Mouse (Mus musculus) midbrain, embryonic 14.5 days (tissue): ENCODE measurements around the gene Gjb4. TPM values are rescaled to one million over a fixed set of nuclear protein-coding genes. Genes with fewer than 3 reads are reported as not detected.

ENCODE experiments used
- ATAC-seq: fragments of 200-750 bp; cut with Nextera tagmentation; 2 replicates; pipeline ENCODE4 v1.8.0; 2017; ENCODE audit warnings: moderate number of reproducible peaks, moderate library complexity; ENCODE audit not compliant: low FRiP score, low TSS enrichment
- DNase-seq: peaks from one replicate; pipeline ENCODE4 v3.0.0-alpha.2; 2015
- H3K27ac ChIP-seq: fragments of 300-500 bp; sonication (generic); replicated peaks from 2 replicates; pipeline ENCODE4 v1.5.1; 2014; ENCODE audit warnings: mild to moderate bottlenecking, low read depth, low read length, moderate library complexity
- H3K27me3 ChIP-seq: fragments of 300-500 bp; sonication (generic); 2 replicates; pipeline ENCODE4 v1.6.1; 2014; ENCODE audit warnings: low read length, control low read depth, mixed read lengths; ENCODE audit not compliant: control insufficient read depth, insufficient read depth
- H3K36me3 ChIP-seq: fragments of 300-500 bp; sonication (generic); 2 replicates; pipeline ENCODE4 v1.6.1; 2014; ENCODE audit warnings: low read length, control low read depth; ENCODE audit not compliant: control insufficient read depth, insufficient read depth
- H3K4me1 ChIP-seq: fragments of 300-500 bp; sonication (generic); 2 replicates; pipeline ENCODE4 v1.6.1; 2014; ENCODE audit warnings: mild to moderate bottlenecking, antibody characterized with exemption, low read length, control low read depth; ENCODE audit not compliant: control insufficient read depth, insufficient read depth
- H3K4me2 ChIP-seq: fragments of 300-500 bp; sonication (generic); 2 replicates; pipeline ENCODE4 v1.6.1; 2014; ENCODE audit warnings: mild to moderate bottlenecking, low read length, moderate library complexity
- H3K4me3 ChIP-seq: fragments of 300-500 bp; sonication (generic); replicated peaks from 2 replicates; pipeline ENCODE4 v1.5.1; 2014; ENCODE audit warnings: low read depth, low read length
- H3K9ac ChIP-seq: fragments of 300-500 bp; sonication (generic); replicated peaks from 2 replicates; pipeline ENCODE4 v1.6.1; 2014; ENCODE audit warnings: mild to moderate bottlenecking, low read length, moderate library complexity
- H3K9me3 ChIP-seq: fragments of 300-500 bp; sonication (generic); 2 replicates; pipeline ENCODE4 v1.6.1; 2016; ENCODE audit warnings: low read length, control low read depth, mixed read lengths; ENCODE audit not compliant: control insufficient read depth
- WGBS: fragments of 180-500 bp; shearing (Covaris S2); extraction: QIAGEN DNeasy Blood & Tissue Kit; methylation state at CpG from one replicate; pipeline ENCODE4 v1.1.7; 2014; 5-methylcytosine and 5-hydroxymethylcytosine counted together
- polyA plus RNA-seq: library from polyadenylated mRNA; unstranded; fragments of >200 nt; fragmentation: Nextera tagmentation; extraction: Ambion mirVana; gene quantifications from 2 replicates; pipeline ENCODE4 v1.2.1, GENCODE M21; 2014

Gjb4 gene
- polyA plus RNA-seq, 1 experiment from 2014 or later: not detected

- Histone ChIP-seq H3K36me3 (no peaks in the 10 kb centered on the region), H3K4me3 (no peak overlapping the region), H3K9me3 (no peaks in the 10 kb centered on the region), H3K27me3 (peaks cover 6% of the 10 kb centered on the region), H3K9ac (no peak overlapping the region), H3K4me1 (peaks cover 5% of the 10 kb centered on the region; the same call in 1 of the 2 replicates), H3K4me2 (no peak overlapping the region), H3K27ac (no peak overlapping the region)
- WGBS: 89% methylated on average over 5 of the region's 5 CpGs
- no peak for DNase-seq
- no peak for ATAC-seq
Observed at GRCm38 (mm10) chr4:127325276-127325675, 28.6 kb downstream of the Gjb4 start.

- Histone ChIP-seq H3K4me2 (no peak overlapping the region), H3K4me3 (no peak overlapping the region), H3K9me3 (no peaks in the 10 kb centered on the region), H3K36me3 (no peaks in the 10 kb centered on the region), H3K27ac (no peak overlapping the region), H3K4me1 (no peaks in the 10 kb centered on the region), H3K9ac (no peak overlapping the region), H3K27me3 (peaks cover 1% of the 10 kb centered on the region; the same call in 1 of the 2 replicates)
- DNase-seq (peak; percentile 94), ATAC-seq (no peak; the same call in 1 of the 2 replicates)
- WGBS: 5% methylated on average over 6 of the region's 6 CpGs
Observed at GRCm38 (mm10) chr4:127324759-127325158, 29.1 kb downstream of the Gjb4 start.

- no peak overlapping the region for H3K9ac ChIP-seq
- H3K9me3 ChIP-seq: no peaks in the 10 kb centered on the region
- ATAC-seq: no peak
Observed at GRCm38 (mm10) chr4:127324296-127324695, 29.6 kb downstream of the Gjb4 start.

GRCm38 (mm10) chr4:127323651-127324050, 30.2 kb downstream of the Gjb4 start:
- no peaks in the 10 kb centered on the region for H3K4me1 ChIP-seq
- ATAC-seq (no peak), DNase-seq (no peak)
- H3K27me3 ChIP-seq: no peaks in the 10 kb centered on the region
- no peak overlapping the region for H3K9ac ChIP-seq
- no peak overlapping the region for H3K27ac ChIP-seq
- no peaks in the 10 kb centered on the region for H3K9me3 ChIP-seq
- H3K36me3 ChIP-seq: no peaks in the 10 kb centered on the region
- H3K4me3 ChIP-seq: no peak overlapping the region
- no peak overlapping the region for H3K4me2 ChIP-seq
- WGBS: 94% methylated on average over 3 of the region's 3 CpGs

More at GRCm38 (mm10) chr4:127324296-127324695, 29.6 kb downstream of the Gjb4 start:
- WGBS: 81% methylated on average over 10 of the region's 10 CpGs
- DNase-seq: no peak
- Histone ChIP-seq H3K4me3 (no peak overlapping the region), H3K36me3 (no peaks in the 10 kb centered on the region), H3K27me3 (no peaks in the 10 kb centered on the region; the same call in 1 of the 2 replicates), H3K4me1 (no peaks in the 10 kb centered on the region), H3K4me2 (no peak overlapping the region), H3K27ac (no peak overlapping the region)

GRCm38 (mm10) chr4:127319613-127320012, 34.3 kb downstream of the Gjb4 start:
- Histone ChIP-seq H3K27me3 (no peaks in the 10 kb centered on the region), H3K4me2 (no peak overlapping the region), H3K9me3 (no peaks in the 10 kb centered on the region), H3K4me3 (no peak overlapping the region), H3K27ac (no peak overlapping the region), H3K9ac (no peak overlapping the region), H3K4me1 (no peaks in the 10 kb centered on the region), H3K36me3 (no peaks in the 10 kb centered on the region)
- 4% methylated on average over 3 of the region's 3 CpGs for WGBS
- ATAC-seq (no peak), DNase-seq (peak; percentile 92)

GRCm38 (mm10) chr4:127317143-127317542, 36.7 kb downstream of the Gjb4 start:
- Histone ChIP-seq H3K4me2 (no peak overlapping the region), H3K4me3 (no peak overlapping the region), H3K36me3 (no peaks in the 10 kb centered on the region), H3K4me1 (peaks cover 13% of the 10 kb centered on the region), H3K9me3 (no peaks in the 10 kb centered on the region), H3K27me3 (no peaks in the 10 kb centered on the region), H3K27ac (no peak overlapping the region), H3K9ac (no peak overlapping the region)
- WGBS: 51% methylated on average over 4 of the region's 4 CpGs
- peak; percentile 37 for DNase-seq
- no peak for ATAC-seq

- peaks cover 13% of the 10 kb centered on the region for H3K4me1 ChIP-seq
- H3K27ac ChIP-seq: no peak overlapping the region
- no peak overlapping the region for H3K4me3 ChIP-seq
- ATAC-seq: no peak
- no peaks in the 10 kb centered on the region for H3K9me3 ChIP-seq
- no peaks in the 10 kb centered on the region for H3K36me3 ChIP-seq
- WGBS: 75% methylated on average over 8 of the region's 8 CpGs
- no peak overlapping the region for H3K4me2 ChIP-seq
- no peaks in the 10 kb centered on the region for H3K27me3 ChIP-seq
- H3K9ac ChIP-seq: no peak overlapping the region
- no peak for DNase-seq
Observed at GRCm38 (mm10) chr4:127315753-127316152, 38.1 kb downstream of the Gjb4 start.

GRCm38 (mm10) chr4:127314585-127314984, 39.3 kb downstream of the Gjb4 start:
- DNase-seq (peak; percentile 24), ATAC-seq (no peak)
- Histone ChIP-seq H3K9ac (peak overlapping the region; percentile 65; the same call in 1 of the 2 replicates), H3K4me2 (peak overlapping the region; percentile 88), H3K4me1 (peaks cover 13% of the 10 kb centered on the region), H3K9me3 (no peaks in the 10 kb centered on the region), H3K27me3 (no peaks in the 10 kb centered on the region), H3K27ac (no peak overlapping the region), H3K36me3 (no peaks in the 10 kb centered on the region), H3K4me3 (0 out of 2 replicates have a peak overlapping the region, but pooled peaks have one; percentile 46)
- WGBS: 45% methylated on average over 9 of the region's 9 CpGs

- DNase-seq: peak; percentile 89
Observed at GRCm38 (mm10) chr4:127313861-127314260, 40.0 kb downstream of the Gjb4 start, which contains the start of gene Gja4. TSS of gene Gja4 (minus strand) at chr4:127314039.

More at GRCm38 (mm10) chr4:127313861-127314260, 40.0 kb downstream of the Gjb4 start, which contains the start of gene Gja4:
- under 1% methylated on average over 25 of the region's 25 CpGs for WGBS
- Histone ChIP-seq H3K36me3 (no peaks in the 10 kb centered on the region), H3K4me1 (peaks cover 13% of the 10 kb centered on the region), H3K4me3 (peak within 1 kb of the TSS; percentile 46), H3K9ac (peak within 1 kb of the TSS; percentile 65), H3K4me2 (peak within 1 kb of the TSS; percentile 88), H3K27me3 (no peaks in the 10 kb centered on the region), H3K27ac (no peak within 1 kb of the TSS), H3K9me3 (no peaks in the 10 kb centered on the region)
- peak; percentile 53; the same call in 1 of the 2 replicates for ATAC-seq
